9 mouse cellular contexts compared by ENCODE assay signal in the genomic region with DNA sequence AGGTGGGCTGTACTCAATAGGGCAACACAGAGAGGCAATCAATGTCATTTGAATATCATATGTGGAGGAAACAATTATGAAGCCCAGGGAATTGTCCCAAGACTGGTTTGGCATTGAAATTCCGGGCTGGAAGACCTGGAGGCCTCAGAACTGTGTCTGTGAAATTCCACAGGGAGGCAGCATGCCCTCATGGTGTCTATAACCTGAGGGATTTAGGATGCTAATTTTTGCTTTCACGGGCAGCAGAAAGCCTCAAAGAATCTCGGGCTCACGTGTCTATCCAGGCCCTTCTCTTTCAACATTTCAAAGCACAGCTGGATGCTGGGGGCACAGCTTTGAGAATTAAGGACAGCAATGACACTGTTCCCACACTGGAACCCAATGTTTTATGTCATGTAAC. TPM values are rescaled to one million over a fixed set of nuclear protein-coding genes. Genes with fewer than 3 reads are reported as not detected.
DNase-seq lines count a peak whose midpoint lies in the region; ATAC-seq lines count a peak whose summit lies in the region.
"Had no signal": no experiment of that assay in that cellular context is flagged by ENCODE, and none has a peak within 500 bp of the region (broad histone marks: within the 10 kb centered on the region; RNA-seq: fewer than 3 reads in every experiment).

No protein-coding gene starts in this region.

- H3K4me1 ChIP-seq in forebrain, embryonic 14.5 days (ENCODE audit: control insufficient read depth, insufficient read depth, low read length): no peaks in the 10 kb centered on the region
- no peaks in the 10 kb centered on the region for H3K4me1 ChIP-seq in forebrain, embryonic 16.5 days (replicated peaks; ENCODE audit: control insufficient read depth, insufficient read depth, low read length)
- H3K4me1 ChIP-seq in neural tube, embryonic 11.5 days (ENCODE audit: control insufficient read depth, insufficient read depth, low read length): no peaks in the 10 kb centered on the region
- no peaks in the 10 kb centered on the region for H3K4me1 ChIP-seq in neural tube, embryonic 15.5 days
- H3K4me1 ChIP-seq: limb, embryonic 15.5 days had no signal

- whole genome bisulfite sequencing in forebrain, embryonic 14.5 days: 9% methylated on average over 4 of the region's 4 CpGs
- WGBS in forebrain, embryonic 16.5 days: 5% methylated on average over 4 of the region's 4 CpGs
- 5% methylated on average over 4 of the region's 4 CpGs for WGBS in neural tube, embryonic 11.5 days
- 6% methylated on average over 4 of the region's 4 CpGs for WGBS in neural tube, embryonic 15.5 days

- H3K27ac ChIP-seq in forebrain, embryonic 14.5 days (ENCODE audit: low read depth, low read length): no peak overlapping the region
- H3K27ac ChIP-seq in forebrain, embryonic 16.5 days (ENCODE audit: low read length): no peak overlapping the region
- no peak overlapping the region for H3K27ac ChIP-seq in neural tube, embryonic 11.5 days (ENCODE audit: low read depth, low read length)
- no peak overlapping the region for H3K27ac ChIP-seq in neural tube, embryonic 15.5 days (replicated peaks)
- H3K27ac ChIP-seq: limb, embryonic 15.5 days had no signal

- DNase-seq in forebrain, embryonic 14.5 days (ENCODE audit: low spot score): peak; percentile 59
- DNase-seq in neural tube, embryonic 11.5 days (ENCODE audit: low spot score): peak; percentile 41
- peak; percentile 23 to 37 for DNase-seq in left cerebral cortex, postnatal 36 days (ENCODE audit: low spot score in 2 of 2)
- no peak for DNase-seq in c-Kit-positive CD71-positive TER-119-positive erythroid progenitor cells, embryonic 14.5 days (ENCODE audit: low spot score)
- DNase-seq in neural tube, embryonic 10.5 days (ENCODE audit: extremely low spot score, low spot score): no peak

- H3K4me3 ChIP-seq in forebrain, embryonic 14.5 days (ENCODE audit: low read depth, low read length): no peak overlapping the region
- H3K4me3 ChIP-seq in forebrain, embryonic 16.5 days (replicated peaks; ENCODE audit: low read length): no peak overlapping the region
- no peak overlapping the region for H3K4me3 ChIP-seq in neural tube, embryonic 11.5 days (ENCODE audit: low read depth, low read length)
- no peak overlapping the region for H3K4me3 ChIP-seq in neural tube, embryonic 15.5 days (replicated peaks)
- H3K4me3 ChIP-seq: limb, embryonic 15.5 days had no signal

- no peak overlapping the region for H3K4me2 ChIP-seq in forebrain, embryonic 14.5 days (ENCODE audit: low read length)
- H3K4me2 ChIP-seq in forebrain, embryonic 16.5 days (ENCODE audit: low read length): no peak overlapping the region
- H3K4me2 ChIP-seq in neural tube, embryonic 11.5 days (ENCODE audit: low read depth): no peak overlapping the region
- H3K4me2 ChIP-seq in neural tube, embryonic 15.5 days: no peak overlapping the region
- H3K4me2 ChIP-seq: limb, embryonic 15.5 days had no signal

- no peaks in the 10 kb centered on the region for H3K36me3 ChIP-seq in forebrain, embryonic 14.5 days (ENCODE audit: control insufficient read depth, insufficient read depth, low read length)
- H3K36me3 ChIP-seq in forebrain, embryonic 16.5 days (ENCODE audit: control insufficient read depth, insufficient read depth): no peaks in the 10 kb centered on the region
- H3K36me3 ChIP-seq in neural tube, embryonic 11.5 days (ENCODE audit: control insufficient read depth, insufficient read depth, low read length): no peaks in the 10 kb centered on the region
- H3K36me3 ChIP-seq in neural tube, embryonic 15.5 days: no peaks in the 10 kb centered on the region
- H3K36me3 ChIP-seq: limb, embryonic 15.5 days had no signal

- ATAC-seq in forebrain, embryonic 14.5 days: no peak
- ATAC-seq in forebrain, embryonic 16.5 days: no peak
- ATAC-seq in neural tube, embryonic 11.5 days (ENCODE audit: insufficient read depth, low FRiP score, low TSS enrichment): no peak
- ATAC-seq in neural tube, embryonic 15.5 days (ENCODE audit: low FRiP score): no peak
- peak; percentile 92 for ATAC-seq in frontal cortex, adult (ENCODE audit: low TSS enrichment)

- no peaks in the 10 kb centered on the region for H3K9me3 ChIP-seq in forebrain, embryonic 14.5 days (replicated peaks; ENCODE audit: control insufficient read depth, low read length)
- H3K9me3 ChIP-seq in forebrain, embryonic 16.5 days (ENCODE audit: control insufficient read depth, low read length): no peaks in the 10 kb centered on the region
- H3K9me3 ChIP-seq in neural tube, embryonic 11.5 days (ENCODE audit: control insufficient read depth, low read length): no peaks in the 10 kb centered on the region
- no peaks in the 10 kb centered on the region for H3K9me3 ChIP-seq in neural tube, embryonic 15.5 days (replicated peaks)
- H3K9me3 ChIP-seq: limb, embryonic 15.5 days had no signal

- no peaks in the 10 kb centered on the region for H3K27me3 ChIP-seq in forebrain, embryonic 14.5 days (replicated peaks; ENCODE audit: control insufficient read depth, insufficient read depth, low read length)
- H3K27me3 ChIP-seq in forebrain, embryonic 16.5 days (replicated peaks; ENCODE audit: control insufficient read depth, insufficient read depth, low read length): no peaks in the 10 kb centered on the region
- H3K27me3 ChIP-seq in neural tube, embryonic 11.5 days (ENCODE audit: control insufficient read depth, insufficient read depth, low read length): no peaks in the 10 kb centered on the region
- no peaks in the 10 kb centered on the region for H3K27me3 ChIP-seq in neural tube, embryonic 15.5 days (replicated peaks)
- H3K27me3 ChIP-seq: limb, embryonic 15.5 days had no signal

- intact Hi-C loops in left cerebral cortex, postnatal 36 days (cut with DNase I): loop anchor here (1.0 to 5.0 kb wide), 2 partner anchors 244 to 626 kb away; no protein-coding TSS in a partner anchor

- no peak overlapping the region for H3K9ac ChIP-seq in forebrain, embryonic 14.5 days (ENCODE audit: low read length)
- no peak overlapping the region for H3K9ac ChIP-seq in forebrain, embryonic 16.5 days (replicated peaks; ENCODE audit: low read depth, low read length)
- no peak overlapping the region for H3K9ac ChIP-seq in neural tube, embryonic 11.5 days (ENCODE audit: low read length)
- no peak overlapping the region for H3K9ac ChIP-seq in neural tube, embryonic 15.5 days (replicated peaks)
- H3K9ac ChIP-seq: limb, embryonic 15.5 days had no signal

RNA-seq across cellular contexts. Expression of a gene that starts 45.5 kb away (rescaled TPM):
- 0.85 and 1.3 TPM in 2 replicates for polyA plus RNA-seq in forebrain, embryonic 14.5 days (2014; fragmentation: Nextera tagmentation; extraction: Ambion mirVana)
- 0.62 and 0.84 TPM in 2 replicates for polyA plus RNA-seq in forebrain, embryonic 16.5 days (2015; fragmentation: Nextera tagmentation; extraction: Ambion mirVana)
- polyA plus RNA-seq in neural tube, embryonic 11.5 days (2014; fragmentation: Nextera tagmentation; extraction: Ambion mirVana): 1.1 and 1.4 TPM in 2 replicates
- polyA plus RNA-seq in neural tube, embryonic 15.5 days (2015; fragmentation: Nextera tagmentation; extraction: Ambion mirVana): 1.1 and 1.2 TPM in 2 replicates
- 1 to 10 TPM; 6.5 to 8.8 TPM for total RNA-seq in left cerebral cortex, postnatal 36 days (2021)

Comparison
In these comparisons a context has a peak if more than half of its experiments do, and no peak if none do; other contexts are left out.
1. DNase-seq: peak in forebrain, embryonic 14.5 days (single experiment), neural tube, embryonic 11.5 days (single experiment) and left cerebral cortex, postnatal 36 days (2 of 2); none in c-Kit-positive CD71-positive TER-119-positive erythroid progenitor cells, embryonic 14.5 days (single experiment) and neural tube, embryonic 10.5 days (single experiment).